Mouse (Mus musculus) erythroblast, embryonic 14.5 days (primary cell): ENCODE data around the gene Dnaaf2. TPM values are rescaled to one million over a fixed set of nuclear protein-coding genes. Genes with fewer than 3 reads are reported as not detected.

Experiments
- H3K27me3 ChIP-seq: 2 replicates; pipeline ENCODE4 v1.6.1; 2012; ENCODE audit warnings: inconsistent platforms; ENCODE audit not compliant: control insufficient read depth
- H3K36me3 ChIP-seq: 2 replicates; pipeline ENCODE4 v1.6.1; 2012; ENCODE audit warnings: mild to moderate bottlenecking, inconsistent platforms; ENCODE audit not compliant: control insufficient read depth
- H3K4me1 ChIP-seq: 2 replicates; pipeline ENCODE4 v1.6.1; 2012; ENCODE audit warnings: inconsistent platforms; ENCODE audit not compliant: control insufficient read depth
- H3K4me3 ChIP-seq: replicated peaks from 2 replicates; pipeline ENCODE3; 2012; ENCODE audit warnings: moderate library complexity, mild to moderate bottlenecking, inconsistent platforms
- H3K9me3 ChIP-seq: 2 replicates; pipeline ENCODE4 v1.6.1; 2012; ENCODE audit warnings: low read length, inconsistent platforms, mixed read lengths; ENCODE audit not compliant: control insufficient read depth
- GATA1 ChIP-seq: IDR thresholded peaks from 2 replicates; pipeline ENCODE4 v1.6.1; 2012; ENCODE audit warnings: low read length, inconsistent platforms, mixed read lengths
- TAL1 ChIP-seq: IDR thresholded peaks from 3 replicates; pipeline ENCODE4 v1.6.1; 2012; ENCODE audit warnings: low read length, inconsistent platforms, mixed read lengths
- polyA plus RNA-seq: library from polyadenylated mRNA; stranded (reverse); fragments of >175 nt; gene quantifications from 2 replicates; pipeline ENCODE4 v1.2.3, GENCODE M21; 2012

The Dnaaf2 gene
- polyA plus RNA-seq, 1 experiment = 2.3 TPM

GRCm38 (mm10) chr12:69216587-69216986 lies 18.4 kb upstream of the Dnaaf2 start:
- Histone ChIP-seq H3K4me3 (no peak overlapping the region), H3K27me3 (no peaks in the 10 kb centered on the region), H3K9me3 (no peaks in the 10 kb centered on the region), H3K36me3 (peaks cover 95% of the 10 kb centered on the region), H3K4me1 (no peaks in the 10 kb centered on the region; the same call in 1 of the 2 replicates)
- no peak for TF ChIP-seq TAL1
- no peak for TF ChIP-seq GATA1

GRCm38 (mm10) chr12:69215000-69215785 lies 17.0 kb upstream of the Dnaaf2 start:
- Histone ChIP-seq H3K36me3 (peaks cover 97% of the 10 kb centered on the region), H3K9me3 (no peaks in the 10 kb centered on the region), H3K27me3 (no peaks in the 10 kb centered on the region), H3K4me1 (no peaks in the 10 kb centered on the region), H3K4me3 (no peak overlapping the region)
- TF ChIP-seq GATA1 (no peak), TAL1 (no peak)

- Histone ChIP-seq H3K27me3 (no peaks in the 10 kb centered on the region), H3K4me1 (no peaks in the 10 kb centered on the region), H3K9me3 (no peaks in the 10 kb centered on the region), H3K36me3 (peaks cover 97% of the 10 kb centered on the region), H3K4me3 (no peak overlapping the region)
- no peak for TF ChIP-seq GATA1
- no peak for TF ChIP-seq TAL1
Observed at GRCm38 (mm10) chr12:69214393-69214792, 16.2 kb upstream of the Dnaaf2 start.

- TF ChIP-seq TAL1 (no peak), GATA1 (no peak)
- Histone ChIP-seq H3K36me3 (peaks cover 95% of the 10 kb centered on the region), H3K4me3 (no peak overlapping the region), H3K27me3 (no peaks in the 10 kb centered on the region), H3K9me3 (no peaks in the 10 kb centered on the region), H3K4me1 (no peaks in the 10 kb centered on the region)
Observed at GRCm38 (mm10) chr12:69213186-69213777, 15.1 kb upstream of the Dnaaf2 start.

- no peaks in the 10 kb centered on the region for H3K4me1 ChIP-seq
- H3K4me3 ChIP-seq = no peak overlapping the region
- no peaks in the 10 kb centered on the region for H3K9me3 ChIP-seq
- peaks cover 96% of the 10 kb centered on the region for H3K36me3 ChIP-seq
- no peak for TF ChIP-seq GATA1
- no peak for TF ChIP-seq TAL1
- H3K27me3 ChIP-seq = no peaks in the 10 kb centered on the region
Observed at GRCm38 (mm10) chr12:69211057-69211456, 12.8 kb upstream of the Dnaaf2 start.

- H3K4me3 ChIP-seq = no peak overlapping the region
- peaks cover 96% of the 10 kb centered on the region for H3K36me3 ChIP-seq
- no peaks in the 10 kb centered on the region for H3K27me3 ChIP-seq
- H3K4me1 ChIP-seq = no peaks in the 10 kb centered on the region
- TF ChIP-seq GATA1 (no peak), TAL1 (no peak)
- no peaks in the 10 kb centered on the region for H3K9me3 ChIP-seq
Observed at GRCm38 (mm10) chr12:69210056-69210979, 12.1 kb upstream of the Dnaaf2 start.

GRCm38 (mm10) chr12:69208520-69208919 lies 10.3 kb upstream of the Dnaaf2 start:
- Histone ChIP-seq H3K36me3 (peaks cover 89% of the 10 kb centered on the region), H3K27me3 (no peaks in the 10 kb centered on the region), H3K4me3 (no peak overlapping the region), H3K4me1 (no peaks in the 10 kb centered on the region), H3K9me3 (no peaks in the 10 kb centered on the region)
- TF ChIP-seq TAL1 (no peak), GATA1 (no peak)

- Histone ChIP-seq H3K36me3 (peaks cover 90% of the 10 kb centered on the region), H3K27me3 (no peaks in the 10 kb centered on the region), H3K4me3 (no peak overlapping the region), H3K9me3 (no peaks in the 10 kb centered on the region), H3K4me1 (no peaks in the 10 kb centered on the region)
- TF ChIP-seq GATA1 (no peak), TAL1 (no peak)
Observed at GRCm38 (mm10) chr12:69207926-69208325, 9.7 kb upstream of the Dnaaf2 start.

- Histone ChIP-seq H3K4me1 (no peaks in the 10 kb centered on the region), H3K9me3 (no peaks in the 10 kb centered on the region), H3K27me3 (no peaks in the 10 kb centered on the region), H3K36me3 (peaks cover 91% of the 10 kb centered on the region), H3K4me3 (no peak overlapping the region)
- TF ChIP-seq GATA1 (no peak), TAL1 (no peak)
Observed at GRCm38 (mm10) chr12:69207396-69207795, 9.2 kb upstream of the Dnaaf2 start.
